Mouse (Mus musculus): ENCODE results near the gene Tldc2. TPM values are rescaled to one million over a fixed set of nuclear protein-coding genes. Genes with fewer than 3 reads are reported as not detected.

Tldc2 gene
- polyA plus RNA-seq, 1 experiment = not detected

DNA sequence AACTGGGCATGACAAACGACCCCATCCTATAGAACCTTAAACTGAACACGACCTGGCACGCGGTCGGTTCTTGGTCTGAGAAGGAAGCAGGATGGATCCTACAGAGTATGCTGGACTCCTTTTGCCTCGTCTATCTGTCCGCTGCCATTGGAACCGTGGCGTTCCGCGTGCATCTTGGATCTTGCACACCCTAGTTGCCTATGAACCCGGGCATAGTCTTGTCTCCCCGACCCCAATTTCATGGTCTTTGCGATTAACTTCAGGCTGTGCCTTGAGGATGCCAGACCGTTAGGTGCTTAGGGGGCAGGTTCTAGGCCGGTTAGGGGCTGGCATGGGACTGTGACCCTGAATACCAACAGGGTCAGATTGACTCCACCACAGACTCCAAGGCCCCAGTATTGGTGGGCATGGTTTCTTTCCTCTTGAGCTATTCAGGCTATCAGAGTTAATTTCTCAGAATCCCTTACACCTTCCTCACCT lies 7.1 kb upstream of the Tldc2 start:
- no peak overlapping the region for H3K27ac ChIP-seq (ENCODE audit: control insufficient read depth, insufficient read depth, low read length)
- H3K4me1 ChIP-seq (replicated peaks; ENCODE audit: control insufficient read depth, insufficient read depth, low read length) = peaks cover 11% of the 10 kb centered on the region
- TF ChIP-seq CTCF (IDR thresholded peaks at IDR 0.05; ENCODE audit: borderline replicate concordance, control insufficient read depth, extremely low read depth, insufficient read depth, low read length, poor library complexity) (no peak), POLR2A (IDR thresholded peaks at IDR 0.05; ENCODE audit: control insufficient read depth, extremely low read depth, insufficient read depth, low read length, poor library complexity) (no peak)
- no peak for DNase-seq
- H3K4me3 ChIP-seq (ENCODE audit: control insufficient read depth, insufficient read depth, low read length) = peak overlapping the region; percentile 37; the same call in 1 of the 2 replicates
- H3K27me3 ChIP-seq (ENCODE audit: control insufficient read depth, insufficient read depth, low read length) = peaks cover 6% of the 10 kb centered on the region; the same call in 1 of the 2 replicates
- 36% methylated on average over 16 of the region's 16 CpGs for WGBS
- H3K36me3 ChIP-seq (ENCODE audit: control insufficient read depth, insufficient read depth, low read length) = no peaks in the 10 kb centered on the region

GRCm38 (mm10) chr2:157081331-157081730 lies 5.5 kb upstream of the Tldc2 start:
- 94% methylated on average over 8 of the region's 8 CpGs for WGBS

GRCm38 (mm10) chr2:157081960-157082359 lies 4.9 kb upstream of the Tldc2 start:
- WGBS = 70% methylated on average over 7 of the region's 7 CpGs
- H3K4me3 ChIP-seq (ENCODE audit: control insufficient read depth, insufficient read depth, low read length) = no peak overlapping the region
- TF ChIP-seq CTCF (IDR thresholded peaks at IDR 0.05; ENCODE audit: borderline replicate concordance, control insufficient read depth, extremely low read depth, insufficient read depth, low read length, poor library complexity) (no peak), POLR2A (IDR thresholded peaks at IDR 0.05; ENCODE audit: control insufficient read depth, extremely low read depth, insufficient read depth, low read length, poor library complexity) (no peak)
- peaks cover 11% of the 10 kb centered on the region for H3K4me1 ChIP-seq (replicated peaks; ENCODE audit: control insufficient read depth, insufficient read depth, low read length)
- peaks cover 6% of the 10 kb centered on the region; the same call in 1 of the 2 replicates for H3K27me3 ChIP-seq (ENCODE audit: control insufficient read depth, insufficient read depth, low read length)
- no peak overlapping the region for H3K27ac ChIP-seq (ENCODE audit: control insufficient read depth, insufficient read depth, low read length)
- H3K36me3 ChIP-seq (ENCODE audit: control insufficient read depth, insufficient read depth, low read length) = no peaks in the 10 kb centered on the region
- DNase-seq = no peak

More at GRCm38 (mm10) chr2:157081331-157081730, 5.5 kb upstream of the Tldc2 start:
- Histone ChIP-seq H3K36me3 (ENCODE audit: control insufficient read depth, insufficient read depth, low read length) (no peaks in the 10 kb centered on the region), H3K27ac (ENCODE audit: control insufficient read depth, insufficient read depth, low read length) (no peak overlapping the region), H3K4me1 (replicated peaks; ENCODE audit: control insufficient read depth, insufficient read depth, low read length) (peaks cover 11% of the 10 kb centered on the region), H3K4me3 (ENCODE audit: control insufficient read depth, insufficient read depth, low read length) (no peak overlapping the region), H3K27me3 (ENCODE audit: control insufficient read depth, insufficient read depth, low read length) (peaks cover 6% of the 10 kb centered on the region; the same call in 1 of the 2 replicates)
- DNase-seq = no peak
- TF ChIP-seq CTCF (IDR thresholded peaks at IDR 0.05; ENCODE audit: borderline replicate concordance, control insufficient read depth, extremely low read depth, insufficient read depth, low read length, poor library complexity) = no peak
- TF ChIP-seq POLR2A (IDR thresholded peaks at IDR 0.05; ENCODE audit: control insufficient read depth, extremely low read depth, insufficient read depth, low read length, poor library complexity) = no peak

GRCm38 (mm10) chr2:157084831-157085585 lies 1.8 kb upstream of the Tldc2 start:
- no peak overlapping the region for H3K27ac ChIP-seq (ENCODE audit: control insufficient read depth, insufficient read depth, low read length)
- no peak overlapping the region for H3K4me3 ChIP-seq (ENCODE audit: control insufficient read depth, insufficient read depth, low read length)
- 92% methylated on average over 7 of the region's 7 CpGs for WGBS
- DNase-seq = no peak
- no peaks in the 10 kb centered on the region for H3K36me3 ChIP-seq (ENCODE audit: control insufficient read depth, insufficient read depth, low read length)
- TF ChIP-seq CTCF (IDR thresholded peaks at IDR 0.05; ENCODE audit: borderline replicate concordance, control insufficient read depth, extremely low read depth, insufficient read depth, low read length, poor library complexity) = no peak
- no peak for TF ChIP-seq POLR2A (IDR thresholded peaks at IDR 0.05; ENCODE audit: control insufficient read depth, extremely low read depth, insufficient read depth, low read length, poor library complexity)
- H3K27me3 ChIP-seq (ENCODE audit: control insufficient read depth, insufficient read depth, low read length) = no peaks in the 10 kb centered on the region; the same call in 1 of the 2 replicates
- H3K4me1 ChIP-seq (replicated peaks; ENCODE audit: control insufficient read depth, insufficient read depth, low read length) = no peaks in the 10 kb centered on the region

GRCm38 (mm10) chr2:157087536-157088317 lies 872 bp downstream of the Tldc2 start:
- DNase-seq = no peak
- TF ChIP-seq POLR2A (IDR thresholded peaks at IDR 0.05; ENCODE audit: control insufficient read depth, extremely low read depth, insufficient read depth, low read length, poor library complexity) (no peak), CTCF (IDR thresholded peaks at IDR 0.05; ENCODE audit: borderline replicate concordance, control insufficient read depth, extremely low read depth, insufficient read depth, low read length, poor library complexity) (no peak)
- WGBS = 94% methylated on average over 14 of the region's 14 CpGs

GRCm38 (mm10) chr2:157092024-157092423 lies 5.2 kb downstream of the Tldc2 start:
- H3K27me3 ChIP-seq (ENCODE audit: control insufficient read depth, insufficient read depth, low read length) = no peaks in the 10 kb centered on the region
- no peak for DNase-seq
- 90% methylated on average over 8 of the region's 8 CpGs for WGBS
- H3K4me3 ChIP-seq (ENCODE audit: control insufficient read depth, insufficient read depth, low read length) = no peak overlapping the region
- no peaks in the 10 kb centered on the region for H3K4me1 ChIP-seq (replicated peaks; ENCODE audit: control insufficient read depth, insufficient read depth, low read length)
- no peak overlapping the region for H3K27ac ChIP-seq (ENCODE audit: control insufficient read depth, insufficient read depth, low read length)
- TF ChIP-seq CTCF (IDR thresholded peaks at IDR 0.05; ENCODE audit: borderline replicate concordance, control insufficient read depth, extremely low read depth, insufficient read depth, low read length, poor library complexity) (no peak), POLR2A (IDR thresholded peaks at IDR 0.05; ENCODE audit: control insufficient read depth, extremely low read depth, insufficient read depth, low read length, poor library complexity) (no peak)
- H3K36me3 ChIP-seq (ENCODE audit: control insufficient read depth, insufficient read depth, low read length) = no peaks in the 10 kb centered on the region

More at GRCm38 (mm10) chr2:157087536-157088317, 872 bp downstream of the Tldc2 start:
- Histone ChIP-seq H3K27ac (ENCODE audit: control insufficient read depth, insufficient read depth, low read length) (no peak overlapping the region), H3K36me3 (ENCODE audit: control insufficient read depth, insufficient read depth, low read length) (no peaks in the 10 kb centered on the region), H3K27me3 (ENCODE audit: control insufficient read depth, insufficient read depth, low read length) (no peaks in the 10 kb centered on the region), H3K4me3 (ENCODE audit: control insufficient read depth, insufficient read depth, low read length) (no peak overlapping the region), H3K4me1 (replicated peaks; ENCODE audit: control insufficient read depth, insufficient read depth, low read length) (no peaks in the 10 kb centered on the region)
